Mouse (Mus musculus) heart, adult 2 months (tissue): ENCODE data around the gene Snrpb. TPM values are rescaled to one million over a fixed set of nuclear protein-coding genes. Genes with fewer than 3 reads are reported as not detected.

Experiments used
- DNase-seq, 2 experiments: peaks; one replicate each; pipeline ENCODE4 v3.0.0; 2021
- H3K27ac ChIP-seq: fragments of 200-600 bp; 2 replicates; pipeline ENCODE4 v1.8.1; 2022
- H3K27me3 ChIP-seq: fragments of 200-500 bp; 2 replicates; pipeline ENCODE4 v1.6.1; 2012; ENCODE audit warnings: mild to moderate bottlenecking, low read length, inconsistent platforms, mixed read lengths; ENCODE audit not compliant: control insufficient read depth, insufficient read depth
- H3K36me3 ChIP-seq: fragments of 200-500 bp; 2 replicates; pipeline ENCODE4 v1.6.1; 2012; ENCODE audit warnings: low read length, inconsistent platforms; ENCODE audit not compliant: control insufficient read depth, insufficient read depth
- H3K4me1 ChIP-seq: fragments of 200-500 bp; 2 replicates; pipeline ENCODE4 v1.6.1; 2011; ENCODE audit warnings: low read length; ENCODE audit not compliant: control insufficient read depth, insufficient read depth
- H3K4me3 ChIP-seq: fragments of 200-600 bp; 2 replicates; pipeline ENCODE4 v1.8.1; 2022
- H3K79me2 ChIP-seq: fragments of 200-500 bp; replicated peaks from 2 replicates; pipeline ENCODE4 v1.6.1; 2012; ENCODE audit warnings: mild to moderate bottlenecking, inconsistent platforms, low read length, moderate library complexity, mixed read lengths; ENCODE audit not compliant: control insufficient read depth, insufficient read depth
- H3K9ac ChIP-seq: fragments of 200-500 bp; 2 replicates; pipeline ENCODE4 v1.6.1; 2012; ENCODE audit warnings: low read depth, mild to moderate bottlenecking, control low read depth, inconsistent platforms, low read length, mixed read lengths
- CTCF ChIP-seq: fragments of 200-600 bp; IDR thresholded peaks from 2 replicates; pipeline ENCODE4 v1.8.1; 2022; ENCODE audit warnings: antibody characterized with exemption, mild to moderate bottlenecking, moderate library complexity
- EP300 ChIP-seq: fragments of 200-500 bp; IDR thresholded peaks from 2 replicates; pipeline ENCODE4 v1.6.1; 2011; ENCODE audit warnings: low read depth, low read length, control low read depth; ENCODE audit not compliant: insufficient read depth
- POLR2A ChIP-seq: fragments of 200-500 bp; IDR thresholded peaks from 2 replicates; pipeline ENCODE4 v1.6.1; 2011; ENCODE audit warnings: mild to moderate bottlenecking, low read depth, low read length, control low read depth; ENCODE audit not compliant: insufficient read depth
- WGBS: fragments of 180-500 bp; shearing (Covaris S2); methylation state at CpG from one replicate; pipeline ENCODE4 v1.1.7; 2018; 5-methylcytosine and 5-hydroxymethylcytosine counted together
- intact Hi-C: fragments of 180-260 bp; cut with DNase I; formaldehyde crosslinking; loops from one replicate; pipeline ENCODE4 v1.15.1; 2025
- long read RNA-seq: library from polyadenylated mRNA; stranded (forward); transcript quantifications from one replicate; pipeline ENCODE4 v2.0.0, GENCODE M21; 2021
- polyA plus RNA-seq: library from polyadenylated mRNA; depleted of rRNA; stranded (reverse); fragments of >200 nt; gene quantifications from 2 replicates; pipeline ENCODE4 v1.2.3, GENCODE M21; 2012; rRNA removed
- total RNA-seq, 2 experiments: library from RNA; stranded (reverse); gene quantifications; 2 replicates each; pipeline ENCODE4 v1.2.3; 2021

The Snrpb gene
- total RNA-seq (100 to 1,000 TPM; 124 to 141 TPM), polyA plus RNA-seq (110 and 135 TPM in 2 replicates)
- long read RNA-seq, transcript Snrpb-201 (7 exons, 1,161 nt) = major isoform, 149 of 157 reads
- long read RNA-seq, partial matches to known transcripts = 4 of 157 reads
- long read RNA-seq, other reads (novel, unspliced or antisense) = 4 of 157 reads

DNA sequence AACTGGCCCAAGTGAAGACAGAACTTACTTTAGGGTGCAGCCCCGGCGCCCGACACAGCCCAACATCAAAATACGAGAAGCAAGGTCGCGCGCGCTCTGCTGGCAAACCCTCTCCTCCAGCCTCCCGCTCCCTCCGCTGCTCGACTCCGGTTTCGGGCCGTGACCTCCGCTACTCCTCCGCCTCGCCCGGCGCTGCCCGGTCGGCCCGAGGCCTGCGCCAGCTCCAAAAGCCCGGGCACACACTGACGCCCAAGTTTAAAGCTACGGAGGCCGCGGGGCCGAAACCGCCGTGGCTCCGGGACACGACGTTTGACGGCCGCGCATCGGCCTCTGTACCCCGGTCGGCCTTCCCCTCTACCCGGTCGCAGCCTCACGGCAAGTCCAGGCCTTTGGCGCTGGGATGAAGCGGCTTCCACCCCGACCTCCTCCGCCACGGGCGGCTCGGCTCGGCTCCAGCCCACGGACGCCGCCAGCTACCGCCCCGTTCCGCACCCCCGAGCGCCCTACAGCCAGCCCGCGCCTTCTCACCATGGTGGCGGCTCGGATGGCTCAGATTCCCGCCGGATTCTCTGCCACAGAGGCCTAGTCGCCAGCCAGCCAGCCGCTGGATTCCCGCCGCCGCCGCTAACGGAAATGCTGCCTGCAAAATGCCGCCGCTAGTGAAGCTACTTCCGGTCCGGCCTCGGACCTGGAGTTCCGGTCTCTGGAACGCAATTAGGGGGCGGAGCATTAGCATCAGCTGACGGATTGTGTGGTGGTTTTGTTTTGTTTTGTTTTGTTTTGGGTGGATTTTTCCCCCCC is at the start of gene Snrpb:
Gene Snrpb (minus strand): TSS at position 698 of the 801 bp plus-strand sequence.
- H3K79me2 ChIP-seq = peaks cover 4% of the 10 kb centered on the region; the same call in 1 of the 2 replicates
- TF ChIP-seq EP300 (0 out of 2 replicates have a peak, but pooled peaks have one; percentile 54), CTCF (no peak), POLR2A (peak; percentile 83)
- H3K9ac ChIP-seq = peak within 1 kb of the TSS; percentile 99
- intact Hi-C loops = loop anchor here (5.0 kb wide), 2 partner anchors 93 to 377 kb away; partner anchors contain the start of genes Nop56 and Stk35
- H3K27ac ChIP-seq = peak within 1 kb of the TSS; percentile 85
- H3K36me3 ChIP-seq = peaks cover 22% of the 10 kb centered on the region
- peak within 1 kb of the TSS; percentile 95 for H3K4me3 ChIP-seq
- H3K27me3 ChIP-seq = no peaks in the 10 kb centered on the region
- DNase-seq = peak; percentile 91 to 92
- H3K4me1 ChIP-seq = peaks cover 9% of the 10 kb centered on the region
- WGBS = under 1% methylated on average over 81 of the region's 81 CpGs

DNA sequence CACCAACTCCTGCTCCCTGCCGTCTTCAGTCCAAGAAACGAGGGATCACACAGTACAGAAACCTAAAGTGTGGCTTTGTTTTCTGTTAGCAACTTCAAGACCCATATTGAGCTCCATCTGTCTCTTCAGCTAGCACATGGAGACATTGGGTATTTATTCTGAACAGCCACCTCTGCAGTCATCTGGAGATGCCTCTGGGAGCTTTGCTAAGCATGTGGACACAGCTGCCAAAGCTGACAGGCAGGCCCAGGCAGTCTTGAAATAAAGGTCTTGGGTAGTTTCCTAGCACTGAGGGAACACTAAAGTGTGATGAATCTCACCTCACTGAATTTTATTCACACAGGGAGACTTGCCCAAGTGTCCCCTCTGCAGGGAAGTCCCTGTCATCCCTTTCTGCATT is 32.4 kb upstream of the Snrpb start:
- DNase-seq = no peak
- H3K4me1 ChIP-seq = no peaks in the 10 kb centered on the region
- TF ChIP-seq EP300 (no peak), POLR2A (no peak), CTCF (no peak)
- intact Hi-C loops = no loop called here
- WGBS = 86% methylated on average over 2 of the region's 2 CpGs
- H3K36me3 ChIP-seq = no peaks in the 10 kb centered on the region
- H3K79me2 ChIP-seq = no peaks in the 10 kb centered on the region
- no peak overlapping the region for H3K9ac ChIP-seq
- no peaks in the 10 kb centered on the region for H3K27me3 ChIP-seq
- H3K27ac ChIP-seq = no peak overlapping the region
- no peak overlapping the region for H3K4me3 ChIP-seq

DNA sequence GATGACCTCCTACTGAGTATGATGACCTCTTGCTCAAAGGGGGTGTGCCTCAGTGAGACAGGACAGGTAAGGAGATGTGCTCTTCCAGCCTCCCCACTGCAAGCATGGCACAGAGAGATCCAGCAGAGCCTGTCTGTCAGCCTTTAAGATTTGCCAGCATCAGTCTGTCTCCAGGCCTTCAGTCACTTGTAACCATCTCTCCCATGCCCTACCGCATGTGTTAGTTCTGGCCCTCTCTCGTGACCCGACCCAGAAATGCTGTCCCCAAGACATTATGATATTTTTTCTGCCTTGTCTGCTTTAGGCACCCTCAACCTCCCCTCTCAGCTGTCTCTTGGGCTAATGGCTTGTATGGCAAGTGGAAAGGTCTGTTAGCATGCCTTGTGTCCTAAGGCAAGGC is 30.4 kb upstream of the Snrpb start:
- TF ChIP-seq EP300 = no peak
- Histone ChIP-seq H3K27ac (no peak overlapping the region), H3K4me1 (no peaks in the 10 kb centered on the region), H3K79me2 (no peaks in the 10 kb centered on the region), H3K9ac (no peak overlapping the region), H3K36me3 (no peaks in the 10 kb centered on the region), H3K4me3 (no peak overlapping the region), H3K27me3 (no peaks in the 10 kb centered on the region)
- DNase-seq = no peak
- intact Hi-C loops = no loop called here
- WGBS = 86% methylated on average over 3 of the region's 3 CpGs

DNA sequence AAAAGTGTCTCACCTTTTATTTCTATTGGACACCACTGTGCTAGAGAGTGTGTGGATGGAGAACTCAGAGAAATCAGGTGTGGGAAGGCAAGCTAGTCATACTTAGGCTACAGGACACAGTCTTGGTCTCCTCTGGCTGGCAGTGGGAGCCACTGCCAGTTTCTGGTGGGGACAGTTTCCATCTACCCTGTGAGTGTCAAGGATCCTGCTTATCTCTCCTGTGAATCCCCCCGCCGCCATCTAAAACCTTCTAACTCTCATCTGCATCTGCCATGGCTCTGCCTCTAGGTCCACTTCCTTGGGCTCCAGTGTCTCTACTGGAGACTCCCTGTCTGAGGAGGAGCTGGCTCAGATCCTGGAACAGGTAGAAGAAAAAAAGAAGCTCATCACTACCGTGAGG is 28.8 kb upstream of the Snrpb start:
- 80% methylated on average over 3 of the region's 3 CpGs for WGBS
- H3K27me3 ChIP-seq = no peaks in the 10 kb centered on the region

DNA sequence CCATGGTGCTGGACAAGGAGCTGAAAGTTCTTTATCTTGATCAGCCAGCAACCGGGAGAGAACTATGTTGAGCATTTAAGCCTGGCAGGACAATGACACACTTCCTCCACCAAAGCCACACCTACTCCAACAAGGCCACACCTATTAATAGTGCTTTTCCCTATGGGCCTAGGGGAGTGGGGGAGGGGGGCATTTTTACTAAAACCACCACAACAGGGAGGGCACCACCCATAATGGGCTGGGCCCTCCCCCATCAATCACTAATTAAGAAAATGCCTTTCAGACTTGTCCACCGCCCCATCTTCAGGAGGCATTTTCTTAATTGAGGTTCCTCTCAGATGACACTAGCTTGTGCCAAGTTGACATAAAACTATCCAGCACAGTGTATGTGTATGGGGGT is 28.2 kb upstream of the Snrpb start:
- TF ChIP-seq CTCF (no peak), EP300 (no peak), POLR2A (no peak)
- WGBS = 52% methylated on average over 2 of the region's 2 CpGs
- Histone ChIP-seq H3K9ac (no peak overlapping the region), H3K4me3 (no peak overlapping the region), H3K27me3 (no peaks in the 10 kb centered on the region), H3K4me1 (no peaks in the 10 kb centered on the region), H3K36me3 (no peaks in the 10 kb centered on the region), H3K27ac (no peak overlapping the region), H3K79me2 (no peaks in the 10 kb centered on the region)
- intact Hi-C loops = no loop called here
- DNase-seq = no peak

More for the DNA sequence above, 28.8 kb upstream of the Snrpb start:
- intact Hi-C loops = no loop called here
- TF ChIP-seq CTCF = no peak
- TF ChIP-seq POLR2A = no peak
- TF ChIP-seq EP300 = no peak
- no peak for DNase-seq
- Histone ChIP-seq H3K9ac (no peak overlapping the region), H3K4me3 (no peak overlapping the region), H3K27ac (no peak overlapping the region), H3K79me2 (no peaks in the 10 kb centered on the region), H3K36me3 (no peaks in the 10 kb centered on the region), H3K4me1 (no peaks in the 10 kb centered on the region)

DNA sequence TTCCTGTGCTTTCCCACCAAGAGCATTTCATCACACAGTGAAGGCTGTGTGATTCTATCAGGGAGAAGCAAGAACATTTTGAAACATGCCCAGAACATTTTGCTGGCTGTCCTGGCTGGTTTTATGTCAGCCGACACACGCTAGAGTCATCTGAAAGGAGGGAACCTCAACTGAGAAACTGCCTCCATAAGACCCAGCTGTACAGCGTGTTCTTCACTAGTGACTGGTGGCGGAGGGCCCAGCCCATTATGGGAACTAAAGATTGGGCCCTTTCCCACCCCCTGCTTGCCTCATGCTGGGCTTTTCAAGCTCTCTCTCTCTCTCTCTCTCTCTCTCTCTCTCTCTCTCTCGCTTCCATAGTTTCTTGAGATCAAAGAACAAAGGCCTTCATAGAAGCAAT is 21.8 kb upstream of the Snrpb start:
- WGBS = 82% methylated on average over 5 of the region's 5 CpGs
- H3K27me3 ChIP-seq = no peaks in the 10 kb centered on the region
- intact Hi-C loops = no loop called here

More for the DNA sequence above, 21.8 kb upstream of the Snrpb start:
- no peak overlapping the region for H3K27ac ChIP-seq
- H3K9ac ChIP-seq = no peak overlapping the region
- no peaks in the 10 kb centered on the region for H3K4me1 ChIP-seq
- DNase-seq = no peak
- no peak overlapping the region for H3K4me3 ChIP-seq
- no peaks in the 10 kb centered on the region for H3K79me2 ChIP-seq
- no peaks in the 10 kb centered on the region for H3K36me3 ChIP-seq
- no peak for TF ChIP-seq POLR2A
- TF ChIP-seq CTCF = no peak
- TF ChIP-seq EP300 = no peak
